Comparison of ENCODE assay signal across 13 mouse cellular contexts in genomic region chr1:137218096-137218495, GRCm38 (mm10).
DNase-seq lines count a peak whose midpoint lies in the region; ATAC-seq and TF ChIP-seq lines count a peak whose summit lies in the region.
"Had no signal": no experiment of that assay in that cellular context is flagged by ENCODE, and none has a peak within 500 bp of the region (broad histone marks: within the 10 kb centered on the region; RNA-seq: fewer than 3 reads in every experiment).

No protein-coding gene starts in this region.

- no peaks in the 10 kb centered on the region for H3K79me2 ChIP-seq in CH12.LX (replicated peaks; ENCODE audit: control insufficient read depth, extremely low read depth, insufficient read depth, poor library complexity, severe bottlenecking)

- no peaks in the 10 kb centered on the region for H3K4me1 ChIP-seq in kidney, postnatal 0 days (replicated peaks; ENCODE audit: insufficient read depth, low read length)
- H3K4me1 ChIP-seq in kidney, embryonic 15.5 days = peaks cover 22% of the 10 kb centered on the region
- H3K4me1 ChIP-seq in CH12.LX (ENCODE audit: control insufficient read depth in 1 of 2, insufficient read depth in 2 of 2) = 0 out of 4 replicates have a peak, but pooled peaks cover 0 to 2% of the 10 kb centered on the region in 2 experiments
- peaks cover 28% of the 10 kb centered on the region for H3K4me1 ChIP-seq in limb, embryonic 10.5 days

- H3K4me2 ChIP-seq in kidney, postnatal 0 days (ENCODE audit: low read length) = no peak overlapping the region
- no peak overlapping the region for H3K4me2 ChIP-seq in kidney, embryonic 15.5 days
- no peak overlapping the region for H3K4me2 ChIP-seq in CH12.LX (ENCODE audit: insufficient read depth, low read depth, poor library complexity, severe bottlenecking)
- H3K4me2 ChIP-seq: embryonic facial prominence, embryonic 15.5 days; forebrain, embryonic 13.5 days; hindbrain, embryonic 15.5 days; liver, embryonic 13.5 days had no signal

- no peak for TF ChIP-seq RAD21 in CH12.LX (IDR thresholded peaks at IDR 0.05; ENCODE audit: low read depth, low read length)

- in situ Hi-C loops in CH12.LX (cut with MboI; ENCODE audit: low pct_ligation_motif_present, low pct_unique_long_range_greater_than_20kb, low sequenced_read_pairs) = loop anchor here (25.0 kb wide), 1 partner anchor 681 kb away; no protein-coding TSS in a partner anchor

- no peak for ATAC-seq in kidney, postnatal 0 days (replicated peaks; ENCODE audit: low FRiP score, low read depth)
- ATAC-seq in kidney, embryonic 15.5 days (replicated peaks; ENCODE audit: low FRiP score) = no peak
- ATAC-seq: forebrain, embryonic 13.5 days had no signal

- dilution Hi-C loops in CH12.LX (cut with MboI; ENCODE audit: extremely low pct_ligation_motif_present, extremely low pct_unique_long_range_greater_than_20kb, low sequenced_read_pairs) = no loop called here

- WGBS in kidney, postnatal 0 days = 67% methylated on average over 4 of the region's 4 CpGs
- WGBS in kidney, embryonic 15.5 days = 67% methylated on average over 4 of the region's 4 CpGs
- 77% methylated on average over 4 of the region's 4 CpGs for WGBS in limb, embryonic 10.5 days

- H3K9me3 ChIP-seq in kidney, postnatal 0 days (replicated peaks; ENCODE audit: low read length) = no peaks in the 10 kb centered on the region
- no peaks in the 10 kb centered on the region for H3K9me3 ChIP-seq in kidney, embryonic 15.5 days (replicated peaks)
- H3K9me3 ChIP-seq in CH12.LX (replicated peaks; ENCODE audit: low read length) = no peaks in the 10 kb centered on the region
- H3K9me3 ChIP-seq in limb, embryonic 10.5 days (replicated peaks) = no peaks in the 10 kb centered on the region
- H3K9me3 ChIP-seq: embryonic facial prominence, embryonic 15.5 days; forebrain, embryonic 13.5 days; hindbrain, embryonic 15.5 days; liver, embryonic 13.5 days had no signal

- H3K27me3 ChIP-seq in kidney, postnatal 0 days (ENCODE audit: insufficient read depth, low read length) = no peaks in the 10 kb centered on the region
- H3K27me3 ChIP-seq in kidney, embryonic 15.5 days = peaks cover 5% of the 10 kb centered on the region; the same call in 1 of the 2 replicates
- no peaks in the 10 kb centered on the region for H3K27me3 ChIP-seq in CH12.LX (replicated peaks)
- H3K27me3 ChIP-seq in limb, embryonic 10.5 days (ENCODE audit: low read depth, poor library complexity, severe bottlenecking) = peaks cover 23% of the 10 kb centered on the region; the same call in 1 of the 2 replicates
- H3K27me3 ChIP-seq: hindbrain, embryonic 15.5 days had no signal

- TF ChIP-seq CTCF in kidney, postnatal 0 days (IDR thresholded peaks at IDR 0.05; ENCODE audit: low read depth) = peak; percentile 48; the same call in 1 of the 2 replicates
- peak; percentile 19 to 25; a peak in 2 of 4 replicates for TF ChIP-seq CTCF in CH12.LX (conservative IDR thresholded peaks at IDR 0.05 in 1 of 2, IDR thresholded peaks at IDR 0.05 in 1 of 2; ENCODE audit: low read depth in 2 of 2, low read length in 2 of 2)

- no peak for DNase-seq in kidney, postnatal 0 days (ENCODE audit: low spot score)
- peak; percentile 17 for DNase-seq in A20 (ENCODE audit: low read depth, low spot score)
- DNase-seq in CH12.LX (ENCODE audit: extremely low read depth) = peak; percentile 12
- DNase-seq in limb, embryonic 10.5 days (ENCODE audit: low spot score) = peak; percentile 34
- no peak for DNase-seq in Muller cell, postnatal 12 days (ENCODE audit: inconsistent ontology term)
- no peak for DNase-seq in urinary bladder, postnatal 36 days (ENCODE audit: low spot score in 2 of 2)
- DNase-seq: cerebellum, postnatal 36 days; layer of hippocampus, adult 9-11 months; liver, embryonic 13.5 days had no signal

- H3K9ac ChIP-seq in kidney, postnatal 0 days (ENCODE audit: low read depth, low read length) = no peak overlapping the region
- H3K9ac ChIP-seq in kidney, embryonic 15.5 days = no peak overlapping the region
- no peak overlapping the region for H3K9ac ChIP-seq in CH12.LX (ENCODE audit: insufficient read depth, low read depth)
- H3K9ac ChIP-seq: embryonic facial prominence, embryonic 15.5 days; forebrain, embryonic 13.5 days; hindbrain, embryonic 15.5 days; liver, embryonic 13.5 days had no signal

- H3K4me3 ChIP-seq in kidney, postnatal 0 days (replicated peaks; ENCODE audit: low read depth, low read length) = no peak overlapping the region
- H3K4me3 ChIP-seq in kidney, embryonic 15.5 days (replicated peaks) = no peak overlapping the region
- H3K4me3 ChIP-seq in CH12.LX (replicated peaks in 1 of 3; ENCODE audit: low read depth in 2 of 3, low read length in 2 of 3, poor library complexity in 1 of 3) = no peak overlapping the region
- H3K4me3 ChIP-seq in limb, embryonic 10.5 days = no peak overlapping the region
- H3K4me3 ChIP-seq: embryonic facial prominence, embryonic 15.5 days; forebrain, embryonic 13.5 days; hindbrain, embryonic 15.5 days; liver, embryonic 13.5 days had no signal

- no peaks in the 10 kb centered on the region for H3K36me3 ChIP-seq in kidney, postnatal 0 days (ENCODE audit: insufficient read depth, low read length)
- H3K36me3 ChIP-seq in kidney, embryonic 15.5 days = no peaks in the 10 kb centered on the region
- H3K36me3 ChIP-seq in CH12.LX (replicated peaks in 1 of 2; ENCODE audit: control insufficient read depth in 1 of 2, insufficient read depth in 1 of 2, low read length in 1 of 2) = no peaks in the 10 kb centered on the region
- no peaks in the 10 kb centered on the region for H3K36me3 ChIP-seq in limb, embryonic 10.5 days
- H3K36me3 ChIP-seq: embryonic facial prominence, embryonic 15.5 days; hindbrain, embryonic 15.5 days; liver, embryonic 13.5 days had no signal

- H3K27ac ChIP-seq in kidney, postnatal 0 days = no peak overlapping the region
- no peak overlapping the region for H3K27ac ChIP-seq in kidney, embryonic 15.5 days
- H3K27ac ChIP-seq in CH12.LX (ENCODE audit: insufficient read depth, low read depth) = no peak overlapping the region
- no peak overlapping the region for H3K27ac ChIP-seq in limb, embryonic 10.5 days
- H3K27ac ChIP-seq: embryonic facial prominence, embryonic 15.5 days; forebrain, embryonic 13.5 days; hindbrain, embryonic 15.5 days; liver, embryonic 13.5 days had no signal

- no peak for TF ChIP-seq EP300 in CH12.LX (IDR thresholded peaks at IDR 0.05; ENCODE audit: low read length)

- no peak for TF ChIP-seq POLR2A in CH12.LX (IDR thresholded peaks at IDR 0.05; ENCODE audit: low read depth, low read length)

TF ChIP-seq in CH12.LX, 34 proteins besides CTCF, POLR2A, EP300 and RAD21:
- no peak for TF ChIP-seq MEF2A (IDR thresholded peaks at IDR 0.05; ENCODE audit: borderline replicate concordance, low read depth, low read length)
- no peak for TF ChIP-seq ZMIZ1 (IDR thresholded peaks at IDR 0.05; ENCODE audit: low read depth, low read length)
- TF ChIP-seq SMC3 (IDR thresholded peaks at IDR 0.05; ENCODE audit: low read depth, low read length) = no peak
- no peak for TF ChIP-seq NRF1 (IDR thresholded peaks at IDR 0.05; ENCODE audit: low read depth, low read length)
- TF ChIP-seq ELF1 (IDR thresholded peaks at IDR 0.05; ENCODE audit: low read depth, low read length) = no peak
- no peak for TF ChIP-seq E2F4 (IDR thresholded peaks at IDR 0.05; ENCODE audit: insufficient replicate concordance, low read depth, low read length)
- no peak for TF ChIP-seq SIN3A (IDR thresholded peaks at IDR 0.05; ENCODE audit: low read length)
- no peak for TF ChIP-seq JUN (IDR thresholded peaks at IDR 0.05; ENCODE audit: insufficient read depth, low read depth, low read length)
- no peak for TF ChIP-seq BHLHE40 (IDR thresholded peaks at IDR 0.05; ENCODE audit: low read depth, low read length)
- TF ChIP-seq ZKSCAN1 (IDR thresholded peaks at IDR 0.05; ENCODE audit: borderline replicate concordance, low read depth, low read length) = no peak
- no peak for TF ChIP-seq TCF12 (IDR thresholded peaks at IDR 0.05; ENCODE audit: low read depth, low read length)
- no peak for TF ChIP-seq ETS1 (conservative IDR thresholded peaks at IDR 0.05; ENCODE audit: low read depth, low read length)
- no peak for TF ChIP-seq IRF4 (IDR thresholded peaks at IDR 0.05; ENCODE audit: low read depth, low read length)
- TF ChIP-seq CHD1 (IDR thresholded peaks at IDR 0.05; ENCODE audit: low read depth, low read length) = no peak
- no peak for TF ChIP-seq USF2 (conservative IDR thresholded peaks at IDR 0.05; ENCODE audit: low read depth, low read length)
- TF ChIP-seq KAT2A (IDR thresholded peaks at IDR 0.05; ENCODE audit: insufficient replicate concordance, low read length) = no peak
- no peak for TF ChIP-seq MYC (IDR thresholded peaks at IDR 0.05; ENCODE audit: low read depth, low read length)

Comparison
In these comparisons a context has a peak if more than half of its experiments do, and no peak if none do; other contexts are left out.
1. DNase-seq: peak in A20 (single experiment), CH12.LX (single experiment) and limb, embryonic 10.5 days (single experiment); none in kidney, postnatal 0 days (single experiment), Muller cell, postnatal 12 days (single experiment) and urinary bladder, postnatal 36 days (0 of 2).